ENCODE assay signal across 14 mouse cellular contexts in genomic region chr11:103173041-103173770, GRCm38 (mm10). TPM values are rescaled to one million over a fixed set of nuclear protein-coding genes. Genes with fewer than 3 reads are reported as not detected.
DNase-seq lines count a peak whose midpoint lies in the region; ATAC-seq and TF ChIP-seq lines count a peak whose summit lies in the region.
"Had no signal": no experiment of that assay in that cellular context is flagged by ENCODE, and none has a peak within 500 bp of the region (broad histone marks: within the 10 kb centered on the region; RNA-seq: fewer than 3 reads in every experiment).

No protein-coding gene starts in this region.

- no peak overlapping the region for H3K9ac ChIP-seq in kidney, postnatal 0 days (ENCODE audit: low read depth, low read length)

- H3K27ac ChIP-seq in kidney, postnatal 0 days = peak overlapping the region; percentile 52; the same call in 1 of the 2 replicates
- peak overlapping the region; percentile 77 for H3K27ac ChIP-seq in macrophage

- 78% methylated on average over 7 of the region's 7 CpGs for WGBS in kidney, postnatal 0 days
- WGBS in macrophage (ENCODE audit: missing documents) = 56% methylated on average over 7 of the region's 7 CpGs

- no peak for ATAC-seq in kidney, postnatal 0 days (replicated peaks; ENCODE audit: low FRiP score, low read depth)
- ATAC-seq: activated CD4-positive, CD25-positive, alpha-beta regulatory T cell, adult 4 months; forebrain, embryonic 16.5 days had no signal

- no peaks in the 10 kb centered on the region for H3K36me3 ChIP-seq in kidney, postnatal 0 days (ENCODE audit: insufficient read depth, low read length)
- H3K36me3 ChIP-seq in macrophage (ENCODE audit: inconsistent target) = no peaks in the 10 kb centered on the region

- no peak for TF ChIP-seq CTCF in kidney, postnatal 0 days (IDR thresholded peaks at IDR 0.05; ENCODE audit: low read depth)

- no peak overlapping the region for H3K4me3 ChIP-seq in kidney, postnatal 0 days (replicated peaks; ENCODE audit: low read depth, low read length)
- H3K4me3 ChIP-seq in macrophage (ENCODE audit: inconsistent target) = peak overlapping the region; percentile 68

- 0 out of 2 replicates have a peak, but pooled peaks cover 19% of the 10 kb centered on the region for H3K4me1 ChIP-seq in kidney, postnatal 0 days (replicated peaks; ENCODE audit: insufficient read depth, low read length)

- H3K9me3 ChIP-seq in kidney, postnatal 0 days (replicated peaks; ENCODE audit: low read length) = no peaks in the 10 kb centered on the region

- DNase-seq in cerebellum, adult 9-11 months = peak; percentile 21
- DNase-seq in cerebellum, adult 11 months = no peak
- no peak for DNase-seq in kidney, postnatal 0 days (ENCODE audit: low spot score)
- no peak for DNase-seq in kidney, adult 9 months
- peak; percentile 29 to 33 for DNase-seq in right cerebral cortex, postnatal 10 days (ENCODE audit: low spot score in 2 of 2)
- no peak for DNase-seq in right cerebral cortex, postnatal 14 days
- DNase-seq in right cerebral cortex, postnatal 36 days (ENCODE audit: low spot score in 2 of 2) = no peak

- H3K4me2 ChIP-seq in kidney, postnatal 0 days (ENCODE audit: low read length) = 0 out of 2 replicates have a peak overlapping the region, but pooled peaks have one; percentile 1
- H3K4me2 ChIP-seq: heart, embryonic 11.5 days had no signal

- no peaks in the 10 kb centered on the region for H3K27me3 ChIP-seq in kidney, postnatal 0 days (ENCODE audit: insufficient read depth, low read length)

- H3K79me2 ChIP-seq in macrophage (ENCODE audit: inconsistent target) = peaks cover 70% of the 10 kb centered on the region

RNA-seq across cellular contexts. Expression of gene Fmnl1, which starts 2.3 kb away (rescaled TPM):
- polyA plus RNA-seq in kidney, postnatal 0 days (2015; fragmentation: Nextera tagmentation; extraction: Ambion mirVana) = 2.6 and 3.4 TPM in 2 replicates
- total RNA-seq in macrophage (2018; cell fraction: chromatin; rRNA removed) = 100 to 1,000 TPM in 1 of 26 experiments, 10 to 100 TPM in 24, 1 to 10 TPM in 1; 9.8 to 105 (median 44.4) TPM
- 10 to 100 TPM; 21.5 to 40.9 (median 34.6) TPM for total RNA-seq in macrophage (2018; cell fraction: cytosol; rRNA removed)
- total RNA-seq in macrophage (2018; cell fraction: nucleus; rRNA removed) = 10 to 100 TPM; 15.9 to 81.3 (median 30.8) TPM
- 29.0 to 47.4 TPM (median 29.5 TPM) in 3 replicates for polyA plus RNA-seq in macrophage (2018)

RNA-seq across cellular contexts. Expression of gene 1700023F06Rik, which starts 35.2 kb away (rescaled TPM):
- polyA plus RNA-seq in kidney, postnatal 0 days (2015; fragmentation: Nextera tagmentation; extraction: Ambion mirVana) = 0.37 and 0.47 TPM in 2 replicates
- not detected for total RNA-seq in macrophage (2018; cell fraction: chromatin; rRNA removed)
- not detected for total RNA-seq in macrophage (2018; cell fraction: cytosol; rRNA removed)
- not detected for total RNA-seq in macrophage (2018; cell fraction: nucleus; rRNA removed)
- not detected in 3 replicates for polyA plus RNA-seq in macrophage (2018)
- total RNA-seq: ES-E14; liver, adult 2 months had no signal
- polyA plus RNA-seq: activated CD4-positive, CD25-positive, alpha-beta regulatory T cell, adult 4 months; heart, embryonic 11.5 days; liver, adult 2 months had no signal

RNA-seq across cellular contexts. Expression of gene Hexim2, which starts 41.0 kb away (rescaled TPM):
- 6.5 and 6.9 TPM in 2 replicates for polyA plus RNA-seq in kidney, postnatal 0 days (2015; fragmentation: Nextera tagmentation; extraction: Ambion mirVana)
- 10 to 100 TPM in 1 of 26 experiments, 1 to 10 TPM in 25; 2.1 to 11.1 (median 5.4) TPM for total RNA-seq in macrophage (2018; cell fraction: chromatin; rRNA removed)
- total RNA-seq in macrophage (2018; cell fraction: cytosol; rRNA removed) = 1 to 10 TPM in 24 of 26 experiments, under 1 TPM in 2; 0.91 to 4.9 (median 2.6) TPM
- 10 to 100 TPM in 5 of 26 experiments, 1 to 10 TPM in 21; 1.2 to 16.7 (median 6.2) TPM for total RNA-seq in macrophage (2018; cell fraction: nucleus; rRNA removed)
- polyA plus RNA-seq in macrophage (2018) = 0.98 to 2.8 TPM (median 2.6 TPM) in 3 replicates

RNA-seq across cellular contexts. Expression of gene Spata32, which starts 45.0 kb away (rescaled TPM):
- not detected in 2 replicates for polyA plus RNA-seq in kidney, postnatal 0 days (2015; fragmentation: Nextera tagmentation; extraction: Ambion mirVana)
- total RNA-seq in macrophage (2018; cell fraction: chromatin; rRNA removed) = not detected
- not detected for total RNA-seq in macrophage (2018; cell fraction: cytosol; rRNA removed)
- total RNA-seq in macrophage (2018; cell fraction: nucleus; rRNA removed) = not detected
- polyA plus RNA-seq in macrophage (2018) = not detected in 3 replicates
- total RNA-seq: ES-E14; liver, adult 2 months had no signal
- polyA plus RNA-seq: activated CD4-positive, CD25-positive, alpha-beta regulatory T cell, adult 4 months; forebrain, embryonic 16.5 days; heart, embryonic 11.5 days; intestine, embryonic 14.5 days; liver, adult 2 months had no signal

RNA-seq across cellular contexts. Expression of gene Hexim1, which starts 57.2 kb away (rescaled TPM):
- 6.5 and 6.8 TPM in 2 replicates for polyA plus RNA-seq in kidney, postnatal 0 days (2015; fragmentation: Nextera tagmentation; extraction: Ambion mirVana)
- 10 to 100 TPM in 22 of 26 experiments, 1 to 10 TPM in 4; 5.4 to 44.3 (median 19.7) TPM for total RNA-seq in macrophage (2018; cell fraction: chromatin; rRNA removed)
- 10 to 100 TPM; 18.2 to 47.9 (median 36.2) TPM for total RNA-seq in macrophage (2018; cell fraction: cytosol; rRNA removed)
- 10 to 100 TPM; 13.7 to 81.3 (median 44.7) TPM for total RNA-seq in macrophage (2018; cell fraction: nucleus; rRNA removed)
- polyA plus RNA-seq in macrophage (2018) = 18.5 to 31.2 TPM (median 23.4 TPM) in 3 replicates

Comparison
In these comparisons a context has a peak if more than half of its experiments do, and no peak if none do; other contexts are left out.
1. DNase-seq: peak in cerebellum, adult 9-11 months (single experiment) and right cerebral cortex, postnatal 10 days (2 of 2); none in cerebellum, adult 11 months (single experiment), kidney, postnatal 0 days (single experiment), kidney, adult 9 months (single experiment), right cerebral cortex, postnatal 14 days (single experiment) and right cerebral cortex, postnatal 36 days (0 of 2).